Mouse (Mus musculus): ENCODE data around the gene Carnmt1.

DNA sequence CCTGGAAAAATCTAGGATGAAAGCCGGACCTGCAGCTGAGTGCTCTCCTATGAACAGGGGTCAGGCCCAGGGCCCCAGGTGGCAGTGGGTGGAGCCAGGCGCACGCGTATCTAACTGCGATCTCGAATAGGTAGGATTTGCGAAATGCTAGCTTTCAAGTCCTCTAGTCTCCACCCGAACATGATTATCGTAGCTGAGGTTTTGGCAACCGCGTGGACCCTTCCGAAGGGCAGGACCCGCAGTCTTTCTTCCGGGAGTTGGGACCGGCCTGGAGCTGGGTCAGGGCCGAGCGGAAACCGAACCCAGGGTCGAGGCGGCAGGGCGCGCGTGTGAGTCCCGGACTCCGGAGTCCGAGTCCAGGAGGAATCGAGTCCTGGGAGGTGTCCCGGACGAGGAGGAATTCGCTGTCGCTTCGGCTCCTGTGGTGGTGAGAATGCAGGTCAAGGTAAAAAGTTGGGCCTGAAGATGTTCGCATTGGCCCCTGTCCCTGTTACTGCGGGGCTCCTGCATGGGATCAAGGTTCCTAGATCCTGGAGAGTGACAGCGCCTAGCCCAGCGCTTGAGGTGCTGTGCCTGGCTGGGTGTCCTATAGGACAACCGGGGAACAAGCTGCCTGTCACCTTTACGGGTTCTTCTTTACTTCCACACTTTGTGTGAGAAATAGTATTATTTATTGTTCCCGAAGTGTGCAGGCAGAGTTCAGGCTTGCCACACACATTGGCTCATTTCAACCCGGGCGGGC, 79.2 kb downstream of the Carnmt1 start, which contains the start of gene Trpm6:
- no peak for TF ChIP-seq POLR2A (IDR thresholded peaks at IDR 0.05; ENCODE audit: insufficient read depth, low read depth, low read length)
- no peak for TF ChIP-seq CTCF (IDR thresholded peaks at IDR 0.05)
- TF ChIP-seq EP300 (IDR thresholded peaks at IDR 0.05; ENCODE audit: insufficient read depth, low read depth, low read length) = no peak
